Mouse (Mus musculus) bone marrow, adult 2 months (tissue): ENCODE results near the gene Tmem129. TPM values are rescaled to one million over a fixed set of nuclear protein-coding genes. Genes with fewer than 3 reads are reported as not detected.
A peak's percentile ranks its signal among the peaks of the same experiment; 100 is the strongest.

ENCODE experiments used
- H3K27ac ChIP-seq: fragments of 200-500 bp; 2 replicates; pipeline ENCODE4 v1.5.1; 2012; ENCODE audit warnings: low read depth, mild to moderate bottlenecking, control low read depth, inconsistent platforms, low read length; ENCODE audit not compliant: control insufficient read depth, poor library complexity, insufficient read depth
- H3K4me1 ChIP-seq: fragments of 200-500 bp; 2 replicates; pipeline ENCODE4 v1.6.1; 2011; ENCODE audit warnings: low read length; ENCODE audit not compliant: control insufficient read depth, insufficient read depth
- H3K4me3 ChIP-seq: fragments of 200-500 bp; replicated peaks from 2 replicates; pipeline ENCODE3; 2011; ENCODE audit warnings: mild to moderate bottlenecking, low read depth, low read length, control low read depth; ENCODE audit not compliant: control insufficient read depth
- CTCF ChIP-seq: fragments of 200-500 bp; IDR thresholded peaks from 2 replicates; pipeline ENCODE4 v1.5.1; 2011; ENCODE audit warnings: low read length, control low read depth; ENCODE audit not compliant: control insufficient read depth, insufficient read depth
- POLR2A ChIP-seq: fragments of 200-500 bp; IDR thresholded peaks from 2 replicates; pipeline ENCODE4 v1.6.1; 2011; ENCODE audit warnings: low read depth, mild to moderate bottlenecking, control low read depth, low read length, borderline replicate concordance; ENCODE audit not compliant: control insufficient read depth
- WGBS: fragments of 180-500 bp; shearing (Covaris S2); methylation state at CpG from one replicate; pipeline ENCODE4 v1.1.7; 2018; 5-methylcytosine and 5-hydroxymethylcytosine counted together
- polyA plus RNA-seq: library from polyadenylated mRNA; stranded (reverse); fragments of >200 nt; gene quantifications from 2 replicates; pipeline ENCODE4 v1.2.4, GENCODE M21; 2011; ENCODE audit warnings: low replicate concordance; ENCODE audit not compliant: missing spikeins, insufficient read depth, insufficient read length

The Tmem129 gene
- polyA plus RNA-seq, 1 experiment, result 9.7 TPM

GRCm38 (mm10) chr5:33681611-33682388 is 23.6 kb upstream of the Tmem129 start:
- TF ChIP-seq CTCF (no peak), POLR2A (no peak)
- Histone ChIP-seq H3K4me1 (no peaks in the 10 kb centered on the region), H3K4me3 (no peak overlapping the region), H3K27ac (no peak overlapping the region; the same call in 1 of the 2 replicates)
- WGBS, result 19% methylated on average over 15 of the region's 15 CpGs

- TF ChIP-seq POLR2A, result no peak
- TF ChIP-seq CTCF, result no peak
- Histone ChIP-seq H3K27ac (no peak overlapping the region; the same call in 1 of the 2 replicates), H3K4me1 (no peaks in the 10 kb centered on the region), H3K4me3 (no peak overlapping the region)
- WGBS, result 34% methylated on average over 3 of the region's 3 CpGs
These were observed 22.8 kb upstream of the Tmem129 start for GRCm38 (mm10) chr5:33681044-33681443.

- TF ChIP-seq POLR2A, result no peak
- no peak for TF ChIP-seq CTCF
- no peaks in the 10 kb centered on the region for H3K4me1 ChIP-seq
- 86% methylated on average over 5 of the region's 5 CpGs for WGBS
- H3K27ac ChIP-seq, result no peak overlapping the region
- no peak overlapping the region for H3K4me3 ChIP-seq
These were observed 20.0 kb upstream of the Tmem129 start for GRCm38 (mm10) chr5:33678244-33678643.

GRCm38 (mm10) chr5:33675964-33676363 is 17.7 kb upstream of the Tmem129 start:
- 0% methylated on average over 1 of the region's 1 CpGs for WGBS
- H3K4me1 ChIP-seq, result no peaks in the 10 kb centered on the region
- H3K27ac ChIP-seq, result no peak overlapping the region
- no peak overlapping the region for H3K4me3 ChIP-seq
- TF ChIP-seq POLR2A (no peak), CTCF (peak; percentile 60; the same call in 1 of the 2 replicates)

- no peak overlapping the region for H3K27ac ChIP-seq
- 89% methylated on average over 3 of the region's 3 CpGs for WGBS
- H3K4me1 ChIP-seq, result no peaks in the 10 kb centered on the region
- H3K4me3 ChIP-seq, result no peak overlapping the region
- TF ChIP-seq CTCF (no peak), POLR2A (no peak)
These were observed 16.2 kb upstream of the Tmem129 start for GRCm38 (mm10) chr5:33674439-33674838.

GRCm38 (mm10) chr5:33671659-33672058 is 13.4 kb upstream of the Tmem129 start:
- H3K4me3 ChIP-seq, result no peak overlapping the region
- no peak for TF ChIP-seq CTCF
- no peak for TF ChIP-seq POLR2A
- 30% methylated on average over 5 of the region's 5 CpGs for WGBS
- H3K4me1 ChIP-seq, result no peaks in the 10 kb centered on the region
- H3K27ac ChIP-seq, result no peak overlapping the region

- TF ChIP-seq CTCF (no peak), POLR2A (no peak)
- Histone ChIP-seq H3K4me3 (no peak overlapping the region), H3K27ac (no peak overlapping the region), H3K4me1 (no peaks in the 10 kb centered on the region)
These were observed 10.0 kb upstream of the Tmem129 start for GRCm38 (mm10) chr5:33668223-33668622.

GRCm38 (mm10) chr5:33658664-33659050 is 441 bp upstream of the Tmem129 start:
- no peak for TF ChIP-seq CTCF
- no peak for TF ChIP-seq POLR2A
- Histone ChIP-seq H3K27ac (peak overlapping the region; percentile 96), H3K4me1 (peaks cover 1% of the 10 kb centered on the region; the same call in 1 of the 2 replicates), H3K4me3 (peak overlapping the region; percentile 88)
- under 1% methylated on average over 26 of the region's 26 CpGs for WGBS
